Mouse (Mus musculus) MEL (cell line): ENCODE measurements at regions not wholly inside any gene's neighbourhood (a gene's known extent, or its start where the extent isn't known, plus 50 kb on each side); places are given as distances from the start of the nearest gene placed in this dataset.

ENCODE experiments used
- DNase-seq: peaks from one replicate; pipeline ENCODE4 v3.0.0; 2011; ENCODE audit warnings: low read depth, low spot score
- H3K27ac ChIP-seq: 2 replicates; pipeline ENCODE4 v1.5.1; 2012; ENCODE audit warnings: low read depth, mild to moderate bottlenecking, control low read depth, low read length, moderate library complexity; ENCODE audit not compliant: control insufficient read depth
- H3K27me3 ChIP-seq, 2 experiments: fragments of 150-350 bp in 1 of 2; sonication (generic) in 1 of 2; 2 replicates each; pipeline ENCODE4 v1.6.1; 2012; ENCODE audit warnings: low read length in 2 of 2, mild to moderate bottlenecking in 2 of 2, improper control_type of control experiment in 1 of 2, moderate library complexity in 1 of 2; ENCODE audit not compliant: insufficient read depth in 2 of 2, control insufficient read depth in 1 of 2
- H3K36me3 ChIP-seq, 2 experiments: 2 replicates each; pipeline ENCODE4 v1.6.1; 2012 to 2014; ENCODE audit warnings: low read length in 2 of 2, improper control_type of control experiment in 1 of 2, inconsistent platforms in 1 of 2, mild to moderate bottlenecking in 1 of 2; ENCODE audit not compliant: insufficient read depth in 2 of 2, control insufficient read depth in 1 of 2
- H3K4me1 ChIP-seq, 2 experiments: fragments of 150-350 bp in 1 of 2; sonication (generic) in 1 of 2; 2 replicates each; pipeline ENCODE4 v1.6.1; 2012; ENCODE audit warnings: low read length in 2 of 2, improper control_type of control experiment in 1 of 2, mild to moderate bottlenecking in 1 of 2; ENCODE audit not compliant: insufficient read depth in 2 of 2, control insufficient read depth in 1 of 2
- H3K4me3 ChIP-seq, 2 experiments: fragments of 150-350 bp in 1 of 2; sonication (generic) in 1 of 2; 2 replicates each; pipeline ENCODE4 v1.5.1; 2012; ENCODE audit warnings: low read depth in 2 of 2, low read length in 2 of 2, mild to moderate bottlenecking in 2 of 2, moderate library complexity in 2 of 2, control low read depth in 1 of 2, improper control_type of control experiment in 1 of 2; ENCODE audit not compliant: control insufficient read depth in 1 of 2, insufficient read depth in 1 of 2
- H3K79me2 ChIP-seq: 2 replicates; pipeline ENCODE4 v1.6.1; 2012; ENCODE audit warnings: mild to moderate bottlenecking, low read length, moderate library complexity; ENCODE audit not compliant: control insufficient read depth, poor library complexity, insufficient read depth
- H3K9ac ChIP-seq: 2 replicates; pipeline ENCODE4 v1.6.1; 2012; ENCODE audit warnings: low read depth, mild to moderate bottlenecking, control low read depth, low read length, moderate library complexity; ENCODE audit not compliant: control insufficient read depth, poor library complexity, severe bottlenecking
- H3K9me3 ChIP-seq: fragments of 150-350 bp; sonication (generic); replicated peaks from 2 replicates; pipeline ENCODE4 v1.6.1; 2012; ENCODE audit warnings: mild to moderate bottlenecking, low read length, improper control_type of control experiment, moderate library complexity; ENCODE audit not compliant: insufficient read depth
- CHD1 ChIP-seq: IDR thresholded peaks from 2 replicates; pipeline ENCODE4 v1.6.1; 2012; ENCODE audit warnings: low read depth, mild to moderate bottlenecking, inconsistent platforms, low read length, improper control_type of control experiment
- E2F4 ChIP-seq: IDR thresholded peaks from 2 replicates; pipeline ENCODE4 v1.6.1; 2011; ENCODE audit warnings: low read depth, low read length, improper control_type of control experiment, borderline replicate concordance
- EP300 ChIP-seq, 2 experiments: IDR thresholded peaks; 2 replicates each; pipeline ENCODE4 v1.6.1; 2011; ENCODE audit warnings: improper control_type of control experiment in 2 of 2, low read length in 2 of 2, low read depth in 1 of 2, mild to moderate bottlenecking in 1 of 2
- ETS1 ChIP-seq: IDR thresholded peaks from 2 replicates; pipeline ENCODE4 v1.6.1; 2012; ENCODE audit warnings: low read depth, mild to moderate bottlenecking, inconsistent platforms, low read length, improper control_type of control experiment, moderate library complexity
- GABPA ChIP-seq: IDR thresholded peaks from 2 replicates; pipeline ENCODE4 v1.6.1; 2012; ENCODE audit warnings: low read depth, mild to moderate bottlenecking, inconsistent platforms, low read length, improper control_type of control experiment, moderate library complexity
- KAT2A ChIP-seq: conservative IDR thresholded peaks from 2 replicates; pipeline ENCODE4 v1.6.1; 2012; ENCODE audit warnings: low read depth, low read length, improper control_type of control experiment, inconsistent platforms
- MAX ChIP-seq: IDR thresholded peaks from 2 replicates; pipeline ENCODE4 v1.6.1; 2011; ENCODE audit warnings: low read length, improper control_type of control experiment
- MYC ChIP-seq: IDR thresholded peaks from 2 replicates; pipeline ENCODE4 v1.6.1; 2011; ENCODE audit warnings: low read depth, mild to moderate bottlenecking, low read length, improper control_type of control experiment, moderate library complexity
- NELFE ChIP-seq: IDR thresholded peaks from 2 replicates; pipeline ENCODE4 v1.6.1; 2011; ENCODE audit warnings: low read depth, low read length, improper control_type of control experiment
- NRF1 ChIP-seq: IDR thresholded peaks from 2 replicates; pipeline ENCODE4 v1.6.1; 2014; ENCODE audit warnings: low read depth, mild to moderate bottlenecking, inconsistent platforms, low read length, improper control_type of control experiment, moderate library complexity; ENCODE audit not compliant: poor library complexity, insufficient read depth, severe bottlenecking
- POLR2A ChIP-seq, 2 experiments: IDR thresholded peaks; 2 replicates each; pipeline ENCODE4 v1.6.1; 2011 to 2012; ENCODE audit warnings: low read length in 2 of 2, mild to moderate bottlenecking in 2 of 2, control low read depth in 1 of 2, improper control_type of control experiment in 1 of 2, low read depth in 1 of 2, moderate library complexity in 1 of 2; ENCODE audit not compliant: control insufficient read depth in 1 of 2, insufficient read depth in 1 of 2, poor library complexity in 1 of 2
- POLR2AphosphoS2 ChIP-seq: IDR thresholded peaks from 2 replicates; pipeline ENCODE4 v1.6.1; 2011; ENCODE audit warnings: low read length, improper control_type of control experiment
- RAD21 ChIP-seq: IDR thresholded peaks from 2 replicates; pipeline ENCODE4 v1.6.1; 2011; ENCODE audit warnings: mild to moderate bottlenecking, low read depth, low read length, improper control_type of control experiment
- SIN3A ChIP-seq: IDR thresholded peaks from 2 replicates; pipeline ENCODE4 v1.6.1; 2012; ENCODE audit warnings: low read length, improper control_type of control experiment, inconsistent platforms
- SMC3 ChIP-seq: IDR thresholded peaks from 2 replicates; pipeline ENCODE4 v1.6.1; 2011; ENCODE audit warnings: low read depth, low read length, improper control_type of control experiment
- TAL1 ChIP-seq: IDR thresholded peaks from 2 replicates; pipeline ENCODE4 v1.6.1; 2012; ENCODE audit warnings: mild to moderate bottlenecking, inconsistent platforms, low read length, moderate library complexity, mixed read lengths
- TBP ChIP-seq: IDR thresholded peaks from 2 replicates; pipeline ENCODE4 v1.8.0; 2011; ENCODE audit warnings: low read depth, low read length, improper control_type of control experiment
- TCF12 ChIP-seq: IDR thresholded peaks from 2 replicates; pipeline ENCODE4 v1.6.1; 2014; ENCODE audit warnings: low read depth, mild to moderate bottlenecking, inconsistent platforms, low read length, improper control_type of control experiment, moderate library complexity
- USF1 ChIP-seq: IDR thresholded peaks from 2 replicates; pipeline ENCODE4 v1.6.1; 2014; ENCODE audit warnings: low read depth, mild to moderate bottlenecking, inconsistent platforms, low read length, improper control_type of control experiment, moderate library complexity
- USF2 ChIP-seq, 2 experiments: IDR thresholded peaks; 2 replicates each; pipeline ENCODE4 v1.6.1; 2011 to 2012; ENCODE audit warnings: improper control_type of control experiment in 2 of 2, low read length in 2 of 2, borderline replicate concordance in 1 of 2, inconsistent platforms in 1 of 2, low read depth in 1 of 2, mild to moderate bottlenecking in 1 of 2; ENCODE audit not compliant: insufficient read depth in 1 of 2
- ZC3H11A ChIP-seq: IDR thresholded peaks from 2 replicates; pipeline ENCODE4 v1.6.1; 2012; ENCODE audit warnings: low read depth, mild to moderate bottlenecking, inconsistent platforms, low read length, improper control_type of control experiment
- ZKSCAN1 ChIP-seq: IDR thresholded peaks from 2 replicates; pipeline ENCODE4 v1.6.1; 2012; ENCODE audit warnings: low read depth, mild to moderate bottlenecking, inconsistent platforms, low read length, improper control_type of control experiment, moderate library complexity
- ZNF384 ChIP-seq: IDR thresholded peaks from 2 replicates; pipeline ENCODE4 v1.6.1; 2012; ENCODE audit warnings: low read depth, mild to moderate bottlenecking, inconsistent platforms, low read length, improper control_type of control experiment

GRCm38 (mm10) chr15:87102211-87102610, 441.9 kb upstream of the Fam19a5 start:
- TF ChIP-seq TCF12 (no peak), ZNF384 (no peak), SMC3 (no peak), NRF1 (no peak), ZC3H11A (no peak), USF1 (no peak), POLR2A (IDR thresholded peaks at IDR 0.05; ENCODE audit: control insufficient read depth in 1 of 2, insufficient read depth in 1 of 2, low read depth in 1 of 2, low read length in 2 of 2, poor library complexity in 1 of 2) (no peak), SIN3A (no peak), E2F4 (no peak)
- no peak for DNase-seq
- Histone ChIP-seq H3K4me3 (no peak overlapping the region), H3K36me3 (no peaks in the 10 kb centered on the region), H3K9ac (no peak overlapping the region), H3K27me3 (no peaks in the 10 kb centered on the region), H3K79me2 (no peaks in the 10 kb centered on the region), H3K4me1 (no peaks in the 10 kb centered on the region), H3K9me3 (no peaks in the 10 kb centered on the region), H3K27ac (no peak overlapping the region)

GRCm38 (mm10) chr15:87105951-87106350, 438.1 kb upstream of the Fam19a5 start:
- TF ChIP-seq GABPA: no peak
- TF ChIP-seq POLR2A (IDR thresholded peaks at IDR 0.05; ENCODE audit: control insufficient read depth in 1 of 2, insufficient read depth in 1 of 2, low read depth in 1 of 2, low read length in 2 of 2, poor library complexity in 1 of 2): no peak
- TF ChIP-seq EP300 (IDR thresholded peaks at IDR 0.05; ENCODE audit: low read depth in 1 of 2, low read length in 2 of 2): no peak
- no peak for TF ChIP-seq POLR2AphosphoS2
- no peak for TF ChIP-seq ZKSCAN1
- no peak for TF ChIP-seq ZC3H11A
- TF ChIP-seq SIN3A: no peak
- no peak for TF ChIP-seq RAD21
- TF ChIP-seq MYC: no peak
- TF ChIP-seq MAX: no peak
- no peak for TF ChIP-seq USF2 (IDR thresholded peaks at IDR 0.05; ENCODE audit: borderline replicate concordance in 1 of 2, insufficient read depth in 1 of 2, low read depth in 1 of 2, low read length in 2 of 2)
- TF ChIP-seq NELFE: no peak
- TF ChIP-seq CHD1: no peak
- TF ChIP-seq TBP: no peak
- TF ChIP-seq TAL1: no peak
- TF ChIP-seq KAT2A: no peak
- TF ChIP-seq ETS1: no peak
- Histone ChIP-seq H3K4me3 (no peak overlapping the region), H3K27me3 (no peaks in the 10 kb centered on the region), H3K9me3 (no peaks in the 10 kb centered on the region), H3K4me1 (no peaks in the 10 kb centered on the region), H3K36me3 (no peaks in the 10 kb centered on the region), H3K27ac (no peak overlapping the region), H3K79me2 (no peaks in the 10 kb centered on the region), H3K9ac (no peak overlapping the region)
- DNase-seq: no peak
